Mouse (Mus musculus): ENCODE results near the gene Tns3. TPM values are rescaled to one million over a fixed set of nuclear protein-coding genes. Genes with fewer than 3 reads are reported as not detected.

Gene Tns3
- polyA plus RNA-seq, 1 experiment from 2014 or later = 31.5 TPM

DNA sequence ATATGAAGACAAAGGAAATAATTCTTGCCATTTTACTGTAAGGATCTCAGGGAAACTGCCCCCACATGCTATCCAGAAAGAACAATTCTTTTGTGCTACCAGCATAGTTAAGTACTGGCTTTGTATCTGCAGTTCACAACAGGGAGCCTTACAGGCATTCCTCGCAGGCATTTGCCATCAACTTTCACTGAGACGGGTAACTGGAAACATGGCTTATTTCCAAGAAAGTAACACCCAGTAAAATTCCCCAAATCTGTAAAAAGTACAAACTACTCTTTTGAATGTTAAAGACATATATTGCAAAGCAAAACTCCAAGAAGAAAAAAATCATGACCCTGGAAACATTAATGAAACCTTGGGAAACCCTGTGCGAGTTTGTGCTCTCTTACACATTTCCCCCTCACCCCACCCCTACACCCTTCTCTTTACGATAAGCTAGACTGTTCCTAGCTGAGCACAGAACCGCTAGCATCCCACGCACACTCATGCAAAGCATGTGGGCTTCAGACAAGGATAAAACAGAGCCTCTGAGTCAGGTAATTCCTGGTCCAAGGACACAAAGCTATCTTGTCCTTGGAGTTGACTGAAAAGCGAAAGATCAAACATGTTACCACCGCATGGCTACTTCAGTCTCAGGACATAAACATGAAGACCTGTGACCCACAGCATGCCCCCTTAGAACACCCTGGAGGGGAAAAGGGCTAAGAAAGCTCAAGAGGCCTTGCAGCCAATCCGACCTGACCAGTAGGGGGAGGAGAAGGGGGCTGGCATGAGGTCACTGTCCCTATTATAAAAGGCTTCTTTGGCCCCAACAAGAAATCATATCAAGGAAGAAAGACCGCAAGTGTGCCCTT is 11.3 kb downstream of the Tns3 start:
- 40% methylated on average over 10 of the region's 10 CpGs for WGBS
- Histone ChIP-seq H3K27ac (ENCODE audit: low read length) (peak overlapping the region; percentile 79), H3K27me3 (ENCODE audit: insufficient read depth, low read length) (no peaks in the 10 kb centered on the region), H3K9ac (replicated peaks; ENCODE audit: low read length) (0 out of 2 replicates have a peak overlapping the region, but pooled peaks have one; percentile 19), H3K4me3 (ENCODE audit: low read length) (no peak overlapping the region), H3K9me3 (ENCODE audit: low read length) (peaks cover 1% of the 10 kb centered on the region; the same call in 1 of the 2 replicates), H3K4me1 (ENCODE audit: insufficient read depth, low read length) (peaks cover 68% of the 10 kb centered on the region), H3K4me2 (replicated peaks; ENCODE audit: low read depth, low read length) (0 out of 2 replicates have a peak overlapping the region, but pooled peaks have one; percentile 11), H3K36me3 (ENCODE audit: insufficient read depth, low read length) (no peaks in the 10 kb centered on the region)
- ATAC-seq (ENCODE audit: low FRiP score, low TSS enrichment) = no peak

DNA sequence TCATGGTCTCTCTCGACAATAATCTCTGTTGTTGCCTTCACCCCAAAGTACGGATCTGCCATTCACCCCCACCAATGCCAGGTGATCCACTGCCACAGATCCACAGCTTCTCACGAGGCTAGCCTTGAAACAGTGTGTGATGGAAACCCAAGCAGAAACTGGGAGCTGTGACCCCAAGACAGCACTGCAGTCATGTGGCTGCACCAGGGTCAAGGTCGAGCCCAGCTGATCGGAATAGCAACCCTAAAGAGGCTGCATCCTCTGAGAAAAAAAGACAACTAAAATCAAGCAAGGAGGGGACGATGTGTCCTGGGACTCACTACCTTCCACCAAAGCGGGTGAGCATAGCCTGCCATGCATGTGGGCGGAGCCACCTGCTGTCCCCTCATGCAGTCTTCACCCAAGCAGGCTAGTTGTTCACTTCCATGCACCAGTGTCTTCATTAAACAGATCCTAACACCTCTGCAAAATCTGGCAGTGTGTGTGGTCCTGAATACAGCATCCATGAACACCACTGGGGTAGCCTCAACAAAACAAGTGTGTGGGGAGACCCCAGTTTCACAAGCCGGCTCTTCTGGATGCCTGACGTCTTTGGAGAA is 12.1 kb downstream of the Tns3 start:
- Histone ChIP-seq H3K27me3 (ENCODE audit: insufficient read depth, low read length) (no peaks in the 10 kb centered on the region), H3K36me3 (ENCODE audit: insufficient read depth, low read length) (no peaks in the 10 kb centered on the region), H3K27ac (ENCODE audit: low read length) (peak overlapping the region; percentile 79), H3K4me2 (replicated peaks; ENCODE audit: low read depth, low read length) (no peak overlapping the region), H3K9me3 (ENCODE audit: low read length) (no peaks in the 10 kb centered on the region), H3K4me1 (ENCODE audit: insufficient read depth, low read length) (peaks cover 64% of the 10 kb centered on the region), H3K4me3 (ENCODE audit: low read length) (no peak overlapping the region), H3K9ac (replicated peaks; ENCODE audit: low read length) (no peak overlapping the region)
- 77% methylated on average over 10 of the region's 10 CpGs for WGBS
- ATAC-seq (ENCODE audit: low FRiP score, low TSS enrichment) = no peak

DNA sequence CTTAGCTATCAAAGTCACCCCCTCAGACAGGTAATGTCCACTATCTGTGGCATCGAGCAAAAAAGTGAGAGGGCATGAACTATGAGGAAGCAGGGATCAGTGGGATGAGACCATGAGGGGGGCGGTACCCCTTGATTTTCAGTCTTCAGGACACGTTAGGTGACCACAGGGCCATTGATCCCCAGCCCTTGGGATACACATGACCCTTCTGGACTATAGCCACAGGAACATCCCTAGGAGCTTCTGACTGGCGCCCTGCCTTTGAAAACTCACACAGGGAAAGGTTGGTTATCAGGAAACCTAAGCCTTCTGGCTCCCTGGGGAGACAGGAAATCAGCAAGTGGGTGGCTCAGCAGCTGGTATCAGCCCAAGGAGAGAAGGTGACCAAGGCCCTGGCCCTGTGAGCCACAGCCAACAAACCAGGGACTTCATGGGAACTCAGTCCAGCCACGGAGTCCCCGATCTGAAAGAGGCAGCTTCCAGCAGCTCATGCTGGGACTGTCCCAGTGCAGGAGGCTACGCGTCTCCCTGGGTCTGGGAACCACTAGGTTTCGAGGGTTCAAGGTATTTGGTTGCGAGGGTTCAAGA is 12.8 kb downstream of the Tns3 start:
- Histone ChIP-seq H3K27ac (ENCODE audit: low read length) (no peak overlapping the region), H3K9ac (replicated peaks; ENCODE audit: low read length) (no peak overlapping the region; the same call in 1 of the 2 replicates), H3K27me3 (ENCODE audit: insufficient read depth, low read length) (no peaks in the 10 kb centered on the region), H3K4me2 (replicated peaks; ENCODE audit: low read depth, low read length) (no peak overlapping the region), H3K9me3 (ENCODE audit: low read length) (no peaks in the 10 kb centered on the region), H3K4me3 (ENCODE audit: low read length) (no peak overlapping the region), H3K4me1 (ENCODE audit: insufficient read depth, low read length) (peaks cover 58% of the 10 kb centered on the region), H3K36me3 (ENCODE audit: insufficient read depth, low read length) (no peaks in the 10 kb centered on the region)
- ATAC-seq (ENCODE audit: low FRiP score, low TSS enrichment) = no peak
- 86% methylated on average over 10 of the region's 10 CpGs for WGBS

DNA sequence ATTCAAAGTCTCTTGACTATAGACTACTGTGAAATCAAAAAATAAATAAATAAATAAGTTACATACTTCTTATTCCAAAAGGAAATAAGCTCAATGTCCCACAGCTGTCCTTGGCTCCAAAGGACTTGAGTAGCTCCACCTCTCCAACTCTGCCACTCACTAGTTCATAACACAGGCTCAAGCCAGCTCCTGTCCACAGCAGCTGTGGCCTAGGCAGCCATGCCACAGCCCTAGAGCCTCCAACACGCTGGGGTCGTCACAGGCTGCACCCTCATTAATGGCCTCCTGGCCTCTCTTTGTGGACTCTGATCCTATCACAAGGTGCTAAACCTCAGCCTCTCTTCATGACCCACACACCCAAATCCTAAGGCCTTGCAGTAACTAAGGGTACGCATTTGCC is 18.7 kb downstream of the Tns3 start:
- no peaks in the 10 kb centered on the region for H3K27me3 ChIP-seq (ENCODE audit: insufficient read depth, low read length)
- H3K27ac ChIP-seq (ENCODE audit: low read length) = no peak overlapping the region
- H3K9ac ChIP-seq (replicated peaks; ENCODE audit: low read length) = no peak overlapping the region
- H3K36me3 ChIP-seq (ENCODE audit: insufficient read depth, low read length) = no peaks in the 10 kb centered on the region
- H3K4me1 ChIP-seq (ENCODE audit: insufficient read depth, low read length) = peaks cover 31% of the 10 kb centered on the region
- H3K4me3 ChIP-seq (ENCODE audit: low read length) = no peak overlapping the region
- H3K9me3 ChIP-seq (ENCODE audit: low read length) = no peaks in the 10 kb centered on the region
- no peak for ATAC-seq (ENCODE audit: low FRiP score, low TSS enrichment)
- 66% methylated on average over 3 of the region's 3 CpGs for WGBS
- no peak overlapping the region for H3K4me2 ChIP-seq (replicated peaks; ENCODE audit: low read depth, low read length)

DNA sequence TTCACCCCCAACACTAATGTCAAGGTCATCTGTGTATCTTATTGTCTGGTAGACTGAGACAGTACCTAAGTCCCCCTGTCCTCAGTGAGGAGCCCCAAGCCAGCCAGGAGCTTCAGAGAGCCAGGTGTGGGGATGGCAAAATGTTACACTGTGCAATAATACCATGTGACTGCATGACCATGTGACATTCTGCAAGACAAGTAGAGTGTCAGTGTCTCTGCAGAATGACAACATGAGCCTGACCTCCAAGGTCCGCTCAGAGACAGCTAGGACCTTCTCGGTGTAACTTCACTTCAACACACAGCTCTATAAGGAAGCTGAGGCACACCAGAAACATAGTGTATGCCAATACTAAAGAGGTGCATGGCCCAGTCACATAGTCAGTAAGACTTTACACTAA is 20.1 kb downstream of the Tns3 start:
- Histone ChIP-seq H3K4me2 (replicated peaks; ENCODE audit: low read depth, low read length) (no peak overlapping the region), H3K9me3 (ENCODE audit: low read length) (no peaks in the 10 kb centered on the region), H3K27me3 (ENCODE audit: insufficient read depth, low read length) (no peaks in the 10 kb centered on the region), H3K4me3 (ENCODE audit: low read length) (no peak overlapping the region), H3K27ac (ENCODE audit: low read length) (no peak overlapping the region), H3K4me1 (ENCODE audit: insufficient read depth, low read length) (peaks cover 36% of the 10 kb centered on the region), H3K9ac (replicated peaks; ENCODE audit: low read length) (no peak overlapping the region), H3K36me3 (ENCODE audit: insufficient read depth, low read length) (no peaks in the 10 kb centered on the region)
- ATAC-seq (ENCODE audit: low FRiP score, low TSS enrichment) = no peak
- WGBS = 98% methylated on average over 2 of the region's 2 CpGs

DNA sequence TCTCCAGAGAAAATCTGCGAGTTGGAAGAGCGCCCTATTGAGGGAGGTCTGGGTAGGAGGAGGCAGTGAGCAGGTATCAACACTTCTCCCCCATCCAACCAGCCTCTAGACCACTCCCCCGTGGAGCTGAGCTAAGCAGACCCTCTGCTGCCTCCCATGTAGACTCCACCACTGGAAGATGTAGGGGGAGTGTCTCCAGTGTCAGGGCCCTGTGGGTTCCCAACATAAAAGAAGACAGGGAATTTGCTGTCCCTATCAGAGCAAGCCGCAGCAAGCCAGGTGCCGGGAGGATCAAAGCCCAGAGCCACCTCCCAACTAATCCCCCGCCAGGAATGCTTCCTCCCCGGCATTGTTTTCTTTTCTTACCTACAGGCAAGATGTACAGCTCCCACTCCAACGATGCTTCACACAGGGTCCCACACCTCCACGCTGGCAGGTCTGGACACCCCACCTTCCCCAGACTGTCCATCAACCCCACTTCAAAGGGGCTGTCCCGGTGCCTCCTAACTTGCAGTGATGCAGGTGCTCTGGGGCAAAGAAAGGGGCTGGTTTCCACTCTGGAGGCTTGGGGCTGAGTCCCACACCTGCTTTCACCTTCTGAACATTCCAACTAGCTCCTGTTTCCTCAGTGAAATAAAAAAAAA is 22.6 kb downstream of the Tns3 start:
- WGBS = 20% methylated on average over 10 of the region's 10 CpGs
- H3K4me1 ChIP-seq (ENCODE audit: insufficient read depth, low read length) = peaks cover 37% of the 10 kb centered on the region
- no peaks in the 10 kb centered on the region for H3K9me3 ChIP-seq (ENCODE audit: low read length)
- peak; percentile 25; the same call in 1 of the 2 replicates for ATAC-seq (ENCODE audit: low FRiP score, low TSS enrichment)
- H3K4me3 ChIP-seq (ENCODE audit: low read length) = no peak overlapping the region
- H3K4me2 ChIP-seq (replicated peaks; ENCODE audit: low read depth, low read length) = no peak overlapping the region
- no peaks in the 10 kb centered on the region for H3K36me3 ChIP-seq (ENCODE audit: insufficient read depth, low read length)
- no peaks in the 10 kb centered on the region for H3K27me3 ChIP-seq (ENCODE audit: insufficient read depth, low read length)
- no peak overlapping the region for H3K27ac ChIP-seq (ENCODE audit: low read length)
- no peak overlapping the region for H3K9ac ChIP-seq (replicated peaks; ENCODE audit: low read length)

DNA sequence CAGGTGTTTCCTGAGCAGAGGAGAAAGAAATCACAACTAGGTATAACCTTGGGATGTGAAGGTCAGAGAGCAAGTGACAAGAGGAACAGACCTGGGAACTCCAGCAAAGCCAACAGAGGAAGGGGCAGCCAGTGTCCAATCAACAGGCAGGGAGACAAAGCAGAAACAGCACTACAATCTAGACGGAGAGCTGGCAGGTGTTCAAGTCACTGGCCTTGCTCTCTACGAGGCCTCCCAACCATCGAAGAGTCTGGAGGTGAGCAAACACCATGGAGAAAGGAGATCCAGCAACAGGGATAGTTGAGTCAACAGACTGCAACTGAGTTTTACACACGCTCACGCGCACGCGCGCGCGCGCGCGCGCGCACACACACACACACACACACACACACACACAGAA is 24.6 kb downstream of the Tns3 start:
- Histone ChIP-seq H3K4me1 (ENCODE audit: insufficient read depth, low read length) (peaks cover 48% of the 10 kb centered on the region), H3K27me3 (ENCODE audit: insufficient read depth, low read length) (no peaks in the 10 kb centered on the region), H3K36me3 (ENCODE audit: insufficient read depth, low read length) (no peaks in the 10 kb centered on the region), H3K9ac (replicated peaks; ENCODE audit: low read length) (no peak overlapping the region), H3K27ac (ENCODE audit: low read length) (no peak overlapping the region), H3K4me3 (ENCODE audit: low read length) (no peak overlapping the region), H3K9me3 (ENCODE audit: low read length) (no peaks in the 10 kb centered on the region), H3K4me2 (replicated peaks; ENCODE audit: low read depth, low read length) (no peak overlapping the region)
- WGBS = 92% methylated on average over 16 of the region's 16 CpGs
- no peak for ATAC-seq (ENCODE audit: low FRiP score, low TSS enrichment)

DNA sequence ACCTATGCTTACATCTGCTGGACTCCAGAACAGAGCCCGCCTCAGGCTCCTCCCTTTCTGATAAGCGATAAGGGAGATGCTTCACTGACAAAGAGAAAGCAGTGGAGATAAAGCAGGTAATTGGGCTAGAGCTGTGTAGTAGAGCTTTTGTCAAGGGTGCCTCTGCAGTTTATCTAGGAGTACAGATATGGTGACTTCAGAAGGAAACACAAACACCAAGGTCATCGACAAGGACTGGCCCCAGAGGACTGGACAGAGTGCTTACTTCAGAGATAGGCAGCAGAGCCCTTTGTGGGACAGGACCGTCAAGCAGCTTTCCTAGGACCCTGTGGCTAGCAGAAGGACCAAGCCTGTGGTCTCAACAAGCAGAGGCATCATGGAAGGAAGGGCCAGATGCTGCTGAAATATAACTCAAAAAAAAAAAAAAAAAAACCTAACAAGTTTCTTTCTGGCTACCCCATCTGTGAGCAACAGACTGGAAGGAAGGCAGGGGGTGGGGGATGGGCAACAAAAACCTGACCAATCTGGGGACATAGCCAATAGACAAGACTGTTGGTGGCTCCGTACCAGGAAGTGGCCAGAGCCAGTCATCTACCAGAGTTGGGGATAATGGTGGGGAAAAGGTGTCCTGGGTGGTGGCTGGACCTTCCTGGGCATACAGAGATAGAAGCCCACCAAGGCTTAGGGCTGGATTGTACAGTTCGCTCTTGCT is 25.2 kb downstream of the Tns3 start:
- Histone ChIP-seq H3K4me2 (replicated peaks; ENCODE audit: low read depth, low read length) (no peak overlapping the region), H3K27me3 (ENCODE audit: insufficient read depth, low read length) (no peaks in the 10 kb centered on the region), H3K9me3 (ENCODE audit: low read length) (no peaks in the 10 kb centered on the region), H3K4me1 (ENCODE audit: insufficient read depth, low read length) (peaks cover 53% of the 10 kb centered on the region), H3K27ac (ENCODE audit: low read length) (no peak overlapping the region), H3K36me3 (ENCODE audit: insufficient read depth, low read length) (no peaks in the 10 kb centered on the region), H3K9ac (replicated peaks; ENCODE audit: low read length) (no peak overlapping the region), H3K4me3 (ENCODE audit: low read length) (no peak overlapping the region)
- 85% methylated on average over 6 of the region's 6 CpGs for WGBS
- ATAC-seq (ENCODE audit: low FRiP score, low TSS enrichment) = no peak
